Mouse (Mus musculus): ENCODE results near the gene Oaz3. TPM values are rescaled to one million over a fixed set of nuclear protein-coding genes. Genes with fewer than 3 reads are reported as not detected.
A peak's percentile ranks its signal among the peaks of the same experiment; 100 is the strongest.

Gene Oaz3
- polyA plus RNA-seq, 1 experiment: not detected

DNA sequence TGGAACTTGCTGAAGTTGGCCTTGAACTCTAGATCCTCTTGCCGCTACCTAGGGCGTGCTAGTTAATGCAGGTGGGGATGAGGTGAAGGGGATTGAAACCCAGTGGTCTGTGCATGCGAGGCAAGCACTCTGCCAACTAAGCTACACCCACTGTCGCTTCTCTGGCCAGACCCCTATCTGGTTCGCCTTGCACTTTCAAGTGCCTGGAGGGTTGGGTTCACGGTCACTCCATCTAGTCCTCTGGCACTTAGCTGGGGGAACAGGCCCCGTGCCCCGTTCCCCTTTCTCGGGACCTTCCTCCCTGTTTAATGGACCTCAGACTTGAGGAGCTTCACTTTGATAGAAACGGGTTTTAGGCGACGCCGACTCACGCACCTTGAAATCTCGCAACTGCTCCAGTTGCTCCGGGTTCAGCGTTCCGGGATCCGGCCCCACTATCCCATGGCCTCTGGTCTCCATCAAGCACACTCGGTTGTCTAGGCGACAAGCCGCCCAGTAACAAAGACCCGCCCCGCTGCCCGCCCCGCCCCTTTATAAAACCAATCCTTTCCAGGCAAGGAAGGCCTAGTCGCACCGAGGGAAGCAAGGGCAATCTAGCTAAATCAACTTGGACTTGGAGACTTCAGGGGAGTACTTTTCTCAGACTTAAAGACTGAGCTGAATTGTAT is 28.9 kb upstream of the Oaz3 start:
- Histone ChIP-seq H3K4me3 (ENCODE audit: low read depth, low read length) (peak overlapping the region; percentile 8; the same call in 1 of the 2 replicates), H3K27ac (ENCODE audit: insufficient read depth, low read depth, low read length) (peak overlapping the region; percentile 42; the same call in 1 of the 2 replicates), H3K27me3 (ENCODE audit: control insufficient read depth, insufficient read depth, low read length) (no peaks in the 10 kb centered on the region), H3K4me1 (ENCODE audit: control insufficient read depth, insufficient read depth, insufficient read length, low read length) (peaks cover 25% of the 10 kb centered on the region), H3K36me3 (ENCODE audit: control insufficient read depth, insufficient read depth, low read length) (no peaks in the 10 kb centered on the region)
- 16% methylated on average over 28 of the region's 28 CpGs for WGBS
- TF ChIP-seq CTCF (IDR thresholded peaks at IDR 0.05; ENCODE audit: extremely low read depth, insufficient read length, insufficient replicate concordance, low read depth, low read length): no peak
- TF ChIP-seq POLR2A (IDR thresholded peaks at IDR 0.05; ENCODE audit: low read depth, low read length): no peak

DNA sequence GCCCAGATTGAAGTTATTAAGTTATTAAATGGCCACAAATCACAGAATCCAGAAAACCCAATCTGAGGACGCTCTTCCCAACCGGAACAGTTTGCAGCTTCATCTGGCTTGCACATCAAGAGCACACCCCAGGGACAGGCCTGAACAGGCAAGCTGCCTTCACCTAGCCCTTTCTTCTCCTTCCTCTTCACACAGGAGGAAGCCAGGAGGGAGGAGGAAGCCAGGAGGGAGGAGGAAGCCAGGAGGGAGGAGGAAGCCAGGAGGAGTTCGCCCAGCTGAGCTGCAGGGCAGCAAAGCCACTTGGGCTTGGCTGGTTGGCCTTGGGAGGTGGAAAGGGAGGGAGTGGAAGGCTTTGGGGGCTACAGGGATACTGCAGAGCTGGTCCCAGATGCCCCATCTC is 25.2 kb upstream of the Oaz3 start:
- no peaks in the 10 kb centered on the region for H3K27me3 ChIP-seq (ENCODE audit: control insufficient read depth, insufficient read depth, low read length)
- H3K27ac ChIP-seq (ENCODE audit: insufficient read depth, low read depth, low read length): no peak overlapping the region
- peaks cover 11% of the 10 kb centered on the region for H3K4me1 ChIP-seq (ENCODE audit: control insufficient read depth, insufficient read depth, insufficient read length, low read length)
- no peaks in the 10 kb centered on the region for H3K36me3 ChIP-seq (ENCODE audit: control insufficient read depth, insufficient read depth, low read length)
- no peak for TF ChIP-seq POLR2A (IDR thresholded peaks at IDR 0.05; ENCODE audit: low read depth, low read length)
- TF ChIP-seq CTCF (IDR thresholded peaks at IDR 0.05; ENCODE audit: extremely low read depth, insufficient read length, insufficient replicate concordance, low read depth, low read length): no peak
- WGBS: 66% methylated on average over 3 of the region's 3 CpGs
- H3K4me3 ChIP-seq (ENCODE audit: low read depth, low read length): no peak overlapping the region

DNA sequence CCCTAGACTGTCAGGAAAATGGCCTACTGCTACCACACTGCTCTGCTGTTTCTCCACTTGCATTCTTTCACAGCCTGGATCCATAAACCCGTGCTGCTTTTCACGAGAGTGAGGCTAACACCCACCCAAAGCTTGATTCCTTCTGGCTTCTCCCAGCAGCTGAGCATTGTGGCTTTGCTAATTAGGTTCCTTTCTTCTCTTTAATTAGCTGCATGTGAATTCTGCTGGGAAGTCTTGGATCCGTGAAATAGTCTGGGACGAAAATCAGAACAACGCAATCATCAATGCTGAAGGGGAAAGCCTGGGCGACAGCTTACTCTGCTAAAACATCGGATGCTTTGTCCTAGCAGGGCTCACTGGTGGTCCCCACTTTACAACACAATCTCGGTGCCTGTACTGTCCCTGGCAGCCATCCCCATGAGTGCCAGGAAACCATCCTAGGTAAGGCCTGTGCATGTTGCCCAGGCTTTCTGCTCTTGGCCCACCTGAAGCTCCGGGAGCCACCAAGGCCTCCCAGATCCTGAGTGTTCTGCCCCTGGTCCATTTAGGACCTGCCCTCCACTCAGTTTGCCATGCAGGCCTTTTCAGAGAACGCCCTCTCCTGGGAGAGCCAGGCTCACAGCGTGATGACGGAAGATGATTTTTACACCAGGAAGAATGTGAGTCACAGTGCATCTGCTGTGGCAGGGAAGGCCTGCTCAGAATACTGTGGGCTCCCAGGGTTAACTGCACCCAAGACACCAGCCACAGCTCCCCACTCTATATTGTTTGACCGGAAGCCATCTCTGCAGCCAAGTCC is 22.1 kb upstream of the Oaz3 start:
- Histone ChIP-seq H3K4me1 (ENCODE audit: control insufficient read depth, insufficient read depth, insufficient read length, low read length) (no peaks in the 10 kb centered on the region; the same call in 1 of the 2 replicates), H3K4me3 (ENCODE audit: low read depth, low read length) (no peak overlapping the region), H3K36me3 (ENCODE audit: control insufficient read depth, insufficient read depth, low read length) (no peaks in the 10 kb centered on the region), H3K27me3 (ENCODE audit: control insufficient read depth, insufficient read depth, low read length) (no peaks in the 10 kb centered on the region), H3K27ac (ENCODE audit: insufficient read depth, low read depth, low read length) (no peak overlapping the region)
- WGBS: 89% methylated on average over 13 of the region's 13 CpGs
- TF ChIP-seq CTCF (IDR thresholded peaks at IDR 0.05; ENCODE audit: extremely low read depth, insufficient read length, insufficient replicate concordance, low read depth, low read length) (no peak), POLR2A (IDR thresholded peaks at IDR 0.05; ENCODE audit: low read depth, low read length) (no peak)

- TF ChIP-seq POLR2A (IDR thresholded peaks at IDR 0.05; ENCODE audit: low read depth, low read length): no peak
- no peak for TF ChIP-seq CTCF (IDR thresholded peaks at IDR 0.05; ENCODE audit: extremely low read depth, insufficient read length, insufficient replicate concordance, low read depth, low read length)
- H3K27ac ChIP-seq (ENCODE audit: insufficient read depth, low read depth, low read length): no peak overlapping the region
- H3K27me3 ChIP-seq (ENCODE audit: control insufficient read depth, insufficient read depth, low read length): no peaks in the 10 kb centered on the region
- WGBS: 65% methylated on average over 11 of the region's 11 CpGs
- no peaks in the 10 kb centered on the region; the same call in 1 of the 2 replicates for H3K4me1 ChIP-seq (ENCODE audit: control insufficient read depth, insufficient read depth, insufficient read length, low read length)
- no peaks in the 10 kb centered on the region for H3K36me3 ChIP-seq (ENCODE audit: control insufficient read depth, insufficient read depth, low read length)
- no peak overlapping the region for H3K4me3 ChIP-seq (ENCODE audit: low read depth, low read length)
These were observed 20.3 kb upstream of the Oaz3 start for GRCm38 (mm10) chr3:94463926-94464578.

DNA sequence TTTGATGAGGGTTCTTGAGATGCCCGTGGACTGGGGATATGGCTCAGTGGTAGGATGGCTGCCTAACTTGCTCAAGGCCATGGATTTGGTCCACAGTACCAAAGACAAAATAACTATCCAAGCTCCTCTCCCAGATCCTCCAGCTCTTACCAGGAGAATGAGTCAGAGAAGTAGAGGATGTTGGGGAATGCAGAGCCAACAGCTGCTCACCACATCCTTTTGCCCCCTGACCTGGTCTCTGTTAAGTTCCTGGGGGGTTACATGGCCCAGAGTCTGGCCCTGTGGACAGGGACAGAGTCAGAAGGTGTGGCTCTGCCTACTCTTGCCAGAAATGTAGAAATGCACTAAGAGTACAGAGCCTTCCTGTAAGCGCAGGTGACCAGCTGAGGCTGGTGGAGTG is 16.1 kb upstream of the Oaz3 start:
- Histone ChIP-seq H3K36me3 (ENCODE audit: control insufficient read depth, insufficient read depth, low read length) (no peaks in the 10 kb centered on the region), H3K27me3 (ENCODE audit: control insufficient read depth, insufficient read depth, low read length) (no peaks in the 10 kb centered on the region), H3K4me3 (ENCODE audit: low read depth, low read length) (no peak overlapping the region), H3K4me1 (ENCODE audit: control insufficient read depth, insufficient read depth, insufficient read length, low read length) (no peaks in the 10 kb centered on the region), H3K27ac (ENCODE audit: insufficient read depth, low read depth, low read length) (no peak overlapping the region)
- WGBS: 87% methylated on average over 2 of the region's 2 CpGs
- TF ChIP-seq CTCF (IDR thresholded peaks at IDR 0.05; ENCODE audit: extremely low read depth, insufficient read length, insufficient replicate concordance, low read depth, low read length) (no peak), POLR2A (IDR thresholded peaks at IDR 0.05; ENCODE audit: low read depth, low read length) (no peak)

- Histone ChIP-seq H3K4me1 (ENCODE audit: control insufficient read depth, insufficient read depth, insufficient read length, low read length) (no peaks in the 10 kb centered on the region), H3K27me3 (ENCODE audit: control insufficient read depth, insufficient read depth, low read length) (no peaks in the 10 kb centered on the region), H3K4me3 (ENCODE audit: low read depth, low read length) (no peak overlapping the region), H3K36me3 (ENCODE audit: control insufficient read depth, insufficient read depth, low read length) (no peaks in the 10 kb centered on the region), H3K27ac (ENCODE audit: insufficient read depth, low read depth, low read length) (no peak overlapping the region)
- WGBS: 85% methylated on average over 3 of the region's 3 CpGs
- TF ChIP-seq POLR2A (IDR thresholded peaks at IDR 0.05; ENCODE audit: low read depth, low read length) (no peak), CTCF (IDR thresholded peaks at IDR 0.05; ENCODE audit: extremely low read depth, insufficient read length, insufficient replicate concordance, low read depth, low read length) (no peak)
These were observed 13.3 kb upstream of the Oaz3 start for GRCm38 (mm10) chr3:94457055-94457454.

- WGBS: 4% methylated on average over 12 of the region's 12 CpGs
- Histone ChIP-seq H3K27ac (ENCODE audit: insufficient read depth, low read depth, low read length) (no peak overlapping the region), H3K27me3 (ENCODE audit: control insufficient read depth, insufficient read depth, low read length) (no peaks in the 10 kb centered on the region), H3K36me3 (ENCODE audit: control insufficient read depth, insufficient read depth, low read length) (no peaks in the 10 kb centered on the region), H3K4me3 (ENCODE audit: low read depth, low read length) (no peak overlapping the region), H3K4me1 (ENCODE audit: control insufficient read depth, insufficient read depth, insufficient read length, low read length) (no peaks in the 10 kb centered on the region)
- TF ChIP-seq POLR2A (IDR thresholded peaks at IDR 0.05; ENCODE audit: low read depth, low read length): no peak
- TF ChIP-seq CTCF (IDR thresholded peaks at IDR 0.05; ENCODE audit: extremely low read depth, insufficient read length, insufficient replicate concordance, low read depth, low read length): peak; percentile 84; the same call in 1 of the 2 replicates
These were observed 12.8 kb upstream of the Oaz3 start for GRCm38 (mm10) chr3:94456529-94457000.
